Mouse (Mus musculus): ENCODE data around the gene Rbm20. TPM values are rescaled to one million over a fixed set of nuclear protein-coding genes. Genes with fewer than 3 reads are reported as not detected.

Rbm20 gene
- polyA plus RNA-seq, 1 experiment from 2014 or later = 0.33 TPM

DNA sequence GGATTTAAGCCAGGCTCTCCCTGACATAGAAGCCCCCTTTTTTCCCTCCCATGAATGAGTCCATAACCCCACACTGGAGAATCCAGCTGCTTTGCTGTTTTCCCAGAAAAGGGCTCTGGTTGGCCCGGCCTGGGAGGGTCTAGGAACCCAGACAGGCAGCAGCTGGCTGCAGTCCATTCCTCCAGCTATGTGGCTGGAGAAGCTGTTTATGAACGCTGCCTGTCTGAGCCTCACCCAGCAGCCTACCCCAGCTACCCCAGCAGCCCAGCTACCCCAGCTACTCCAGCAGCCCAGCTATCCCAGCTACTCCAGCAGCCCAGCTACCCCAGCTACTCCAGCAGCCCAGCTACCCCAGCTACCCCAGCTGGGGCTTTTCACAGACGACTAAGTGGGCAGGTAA is 215.0 kb downstream of the Rbm20 start, which contains the start of gene Pdcd4:
Pdcd4 (plus strand) TSS at position 171 of the 400 bp plus-strand sequence.
- H3K4me3 ChIP-seq (replicated peaks) = no peak within 1 kb of the TSS
- peaks cover 91% of the 10 kb centered on the region for H3K4me1 ChIP-seq (replicated peaks)
- 51% methylated on average over 3 of the region's 3 CpGs for WGBS (ENCODE audit: insufficient replicate concordance)
- peak within 1 kb of the TSS; percentile 87 for H3K27ac ChIP-seq
- H3K4me2 ChIP-seq = peak within 1 kb of the TSS; percentile 15
- H3K27me3 ChIP-seq = no peaks in the 10 kb centered on the region
- peak within 1 kb of the TSS; percentile 45 for H3K9ac ChIP-seq
- H3K9me3 ChIP-seq (replicated peaks) = no peaks in the 10 kb centered on the region
- H3K36me3 ChIP-seq = no peaks in the 10 kb centered on the region
- ATAC-seq (ENCODE audit: low read depth) (no peak), DNase-seq (no peak)

DNA sequence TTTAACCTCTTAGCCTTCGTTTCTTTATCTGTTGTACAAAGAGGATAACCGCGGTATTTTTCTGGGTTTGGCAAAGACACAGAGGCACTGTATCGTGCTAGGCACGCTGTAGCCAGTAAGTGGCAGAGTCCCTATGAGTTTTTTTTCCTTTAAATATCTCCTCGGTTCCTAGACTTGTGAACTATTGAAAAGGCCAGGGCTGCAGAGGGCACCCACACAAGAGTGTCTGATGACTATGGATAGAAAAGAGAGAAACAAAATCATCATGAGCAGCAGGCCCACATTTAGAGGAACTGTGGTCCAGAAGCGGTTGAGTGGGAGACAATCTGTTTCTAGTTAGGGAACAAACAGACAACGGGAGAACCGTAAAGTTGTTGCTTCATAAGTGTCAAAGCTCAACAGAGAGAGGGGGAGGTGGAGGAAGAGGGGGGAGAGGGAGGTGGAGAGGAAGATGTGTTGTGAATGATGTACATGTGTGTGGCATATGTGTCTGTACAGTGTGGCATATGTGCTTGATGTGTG is 215.8 kb downstream of the Rbm20 start:
- no peak overlapping the region for H3K4me3 ChIP-seq (replicated peaks)
- H3K4me2 ChIP-seq = no peak overlapping the region
- no peaks in the 10 kb centered on the region for H3K27me3 ChIP-seq
- H3K4me1 ChIP-seq (replicated peaks) = peaks cover 83% of the 10 kb centered on the region
- peak overlapping the region; percentile 87 for H3K27ac ChIP-seq
- DNase-seq (no peak), ATAC-seq (ENCODE audit: low read depth) (no peak)
- WGBS (ENCODE audit: insufficient replicate concordance) = 27% methylated on average over 9 of the region's 9 CpGs
- no peaks in the 10 kb centered on the region for H3K36me3 ChIP-seq
- H3K9me3 ChIP-seq (replicated peaks) = no peaks in the 10 kb centered on the region
- peak overlapping the region; percentile 45; the same call in 1 of the 2 replicates for H3K9ac ChIP-seq

DNA sequence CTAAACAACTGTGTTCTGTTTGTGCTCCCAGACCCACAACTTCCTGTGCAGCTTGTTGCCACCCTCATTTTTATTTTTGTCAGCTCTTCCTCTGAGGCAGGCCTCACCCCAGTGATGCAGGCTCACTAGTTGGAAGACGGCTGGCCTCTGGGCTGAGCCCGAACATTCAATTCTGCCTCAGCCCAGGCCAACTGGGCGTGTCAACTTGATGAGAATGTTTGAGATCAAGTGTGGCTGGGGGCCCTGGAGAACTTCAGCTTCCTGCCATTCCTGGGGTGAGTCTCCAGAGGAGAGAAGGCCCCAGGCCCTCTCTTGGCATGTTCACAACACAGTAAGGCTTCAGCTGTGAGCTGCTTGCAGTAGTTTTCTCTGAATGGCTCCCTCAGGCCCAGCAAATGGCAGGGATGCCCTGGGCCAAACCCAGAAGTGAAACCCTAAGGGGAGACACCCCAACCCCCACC is 216.6 kb downstream of the Rbm20 start:
- WGBS (ENCODE audit: insufficient replicate concordance) = 27% methylated on average over 3 of the region's 3 CpGs
- H3K27me3 ChIP-seq = no peaks in the 10 kb centered on the region
- peak overlapping the region; percentile 87 for H3K27ac ChIP-seq
- no peak for DNase-seq
- ATAC-seq (ENCODE audit: low read depth) = peak; percentile 19; the same call in 1 of the 2 replicates
- no peak overlapping the region for H3K4me3 ChIP-seq (replicated peaks)
- H3K36me3 ChIP-seq = no peaks in the 10 kb centered on the region
- peak overlapping the region; percentile 13; the same call in 1 of the 2 replicates for H3K4me2 ChIP-seq
- no peaks in the 10 kb centered on the region for H3K9me3 ChIP-seq (replicated peaks)
- H3K4me1 ChIP-seq (replicated peaks) = peaks cover 77% of the 10 kb centered on the region
- H3K9ac ChIP-seq = peak overlapping the region; percentile 31; the same call in 1 of the 2 replicates

DNA sequence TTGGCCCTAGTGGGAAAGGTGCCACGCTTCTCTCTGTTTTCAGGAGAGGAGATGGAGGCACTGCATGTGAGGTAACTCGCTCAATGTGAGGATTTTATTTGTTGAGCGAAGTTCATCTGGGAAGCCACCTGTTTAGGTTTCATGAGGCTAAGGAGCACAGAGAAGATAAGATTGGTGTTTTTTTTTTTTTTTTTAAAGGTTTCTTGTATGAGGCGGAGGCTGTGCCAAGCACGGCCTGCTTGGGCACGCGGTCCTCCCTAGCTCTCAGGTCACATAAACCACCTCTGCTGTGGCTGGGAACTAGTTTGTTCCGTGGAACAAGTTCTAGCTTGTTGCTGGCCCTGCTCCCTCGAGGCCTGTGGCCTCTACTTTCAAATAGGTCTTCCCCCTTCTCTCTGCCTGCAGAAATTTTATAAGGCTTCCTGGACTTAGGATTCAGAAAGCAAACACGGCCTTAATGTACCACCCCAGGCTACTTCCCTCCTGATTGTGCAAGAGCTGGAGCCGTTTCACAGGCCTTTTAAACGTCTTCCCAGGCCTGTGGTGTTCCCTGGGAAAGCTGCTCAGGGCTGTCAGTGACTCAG is 217.5 kb downstream of the Rbm20 start:
- Histone ChIP-seq H3K9ac (peak overlapping the region; percentile 31), H3K4me1 (replicated peaks) (peaks cover 70% of the 10 kb centered on the region), H3K27ac (peak overlapping the region; percentile 87), H3K4me2 (no peak overlapping the region), H3K4me3 (replicated peaks) (no peak overlapping the region), H3K27me3 (no peaks in the 10 kb centered on the region), H3K36me3 (no peaks in the 10 kb centered on the region), H3K9me3 (replicated peaks) (no peaks in the 10 kb centered on the region)
- ATAC-seq (ENCODE audit: low read depth) = peak; percentile 50
- DNase-seq = peak; percentile 15
- WGBS (ENCODE audit: insufficient replicate concordance) = 39% methylated on average over 12 of the region's 12 CpGs

DNA sequence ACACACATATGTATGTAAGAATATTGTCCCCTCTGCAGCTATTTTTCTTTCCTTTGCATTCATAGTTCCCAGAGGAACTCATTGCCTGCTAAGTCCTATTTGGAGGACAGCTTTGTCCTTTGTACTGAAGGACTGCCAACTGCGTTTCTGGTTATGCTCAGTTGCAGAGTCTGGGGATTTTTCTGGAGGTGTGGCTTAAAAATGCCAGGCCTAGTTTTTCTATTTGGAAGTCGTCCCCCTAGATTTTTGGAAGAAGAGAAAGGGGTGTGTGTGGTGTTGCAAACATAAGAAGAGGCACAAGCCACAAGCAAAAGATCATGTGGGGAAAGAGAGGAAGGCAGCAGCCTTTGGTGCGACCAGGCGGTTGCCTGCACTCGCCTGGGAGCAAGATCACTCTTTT is 220.9 kb downstream of the Rbm20 start:
- ATAC-seq (ENCODE audit: low read depth) = no peak

DNA sequence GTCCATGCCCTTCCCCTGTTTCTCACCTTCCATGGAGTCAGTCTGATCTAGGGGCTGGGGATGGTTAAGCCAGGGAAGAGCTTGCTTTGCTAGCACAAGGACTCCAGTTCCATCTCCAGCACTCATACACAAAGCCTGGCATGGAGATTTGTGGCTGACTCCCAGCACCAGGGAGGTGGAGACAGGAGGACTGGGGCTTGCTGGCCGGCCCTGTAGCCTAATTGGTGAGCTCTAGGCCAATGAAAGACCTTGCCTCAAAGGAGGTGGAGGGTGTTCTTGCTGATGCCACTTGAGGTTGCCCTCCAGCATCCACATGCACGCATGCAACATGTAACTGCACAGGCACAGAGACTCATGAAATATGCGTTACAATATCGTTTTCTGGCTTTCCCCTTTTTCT is 221.4 kb downstream of the Rbm20 start:
- no peaks in the 10 kb centered on the region for H3K36me3 ChIP-seq
- H3K9ac ChIP-seq = no peak overlapping the region
- H3K4me2 ChIP-seq = no peak overlapping the region
- WGBS (ENCODE audit: insufficient replicate concordance) = 72% methylated on average over 4 of the region's 4 CpGs
- DNase-seq = no peak
- no peak for ATAC-seq (ENCODE audit: low read depth)
- no peaks in the 10 kb centered on the region for H3K9me3 ChIP-seq (replicated peaks)
- no peak overlapping the region; the same call in 1 of the 2 replicates for H3K27ac ChIP-seq
- H3K4me1 ChIP-seq (replicated peaks) = peaks cover 50% of the 10 kb centered on the region
- H3K4me3 ChIP-seq (replicated peaks) = no peak overlapping the region
- H3K27me3 ChIP-seq = no peaks in the 10 kb centered on the region

More for the DNA sequence above, 220.9 kb downstream of the Rbm20 start:
- H3K27me3 ChIP-seq = no peaks in the 10 kb centered on the region
- H3K4me3 ChIP-seq (replicated peaks) = no peak overlapping the region
- no peak for DNase-seq
- H3K9me3 ChIP-seq (replicated peaks) = no peaks in the 10 kb centered on the region
- no peak overlapping the region for H3K9ac ChIP-seq
- WGBS (ENCODE audit: insufficient replicate concordance) = 78% methylated on average over 5 of the region's 5 CpGs
- no peaks in the 10 kb centered on the region for H3K36me3 ChIP-seq
- no peak overlapping the region for H3K4me2 ChIP-seq
- peaks cover 54% of the 10 kb centered on the region for H3K4me1 ChIP-seq (replicated peaks)
- H3K27ac ChIP-seq = no peak overlapping the region; the same call in 1 of the 2 replicates

DNA sequence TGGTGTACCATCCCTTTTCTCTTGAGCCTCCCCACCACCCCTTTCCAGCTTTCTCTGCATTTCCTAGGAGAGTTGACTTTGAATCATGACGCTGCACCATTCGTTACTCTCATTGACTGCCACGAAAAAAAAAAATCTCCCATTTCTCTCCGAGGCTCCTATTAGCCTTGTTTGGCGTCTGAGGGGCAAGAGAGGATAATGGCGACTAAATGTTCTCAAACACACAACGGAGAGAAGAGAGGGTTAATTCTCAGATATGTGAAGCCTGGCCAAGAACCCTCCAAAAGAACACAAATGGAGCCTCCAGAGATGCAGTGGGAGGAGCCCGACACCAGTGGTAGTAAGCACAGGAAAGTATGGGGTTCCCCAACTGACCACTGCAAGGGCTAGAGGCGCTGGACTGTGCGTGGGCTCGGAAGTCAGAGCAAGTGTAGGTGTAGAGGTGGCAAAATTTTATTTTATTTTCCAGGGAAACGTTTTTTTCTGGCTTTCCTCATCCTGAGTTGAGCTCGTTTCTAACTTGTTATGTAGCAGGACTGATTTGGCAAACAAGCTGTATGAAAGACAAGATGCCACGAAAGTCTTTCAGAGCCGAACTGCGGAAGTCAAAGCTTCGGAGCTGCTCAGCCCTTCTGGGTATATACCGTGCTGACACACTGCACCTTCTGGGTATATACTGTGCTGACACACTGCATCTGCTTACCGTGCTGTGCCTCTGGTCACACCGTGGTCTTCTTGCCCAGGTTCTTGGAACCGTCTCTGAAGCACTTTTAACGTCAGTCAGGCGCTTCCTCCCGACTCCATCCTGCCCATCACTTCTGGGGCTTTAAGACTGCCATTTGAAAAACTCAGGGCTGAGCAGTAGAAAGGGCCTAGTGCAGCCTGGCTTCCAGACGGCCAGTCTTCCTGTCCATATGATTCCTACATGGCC is 222.1 kb downstream of the Rbm20 start:
- no peaks in the 10 kb centered on the region for H3K27me3 ChIP-seq
- WGBS (ENCODE audit: insufficient replicate concordance) = 78% methylated on average over 25 of the region's 25 CpGs

DNA sequence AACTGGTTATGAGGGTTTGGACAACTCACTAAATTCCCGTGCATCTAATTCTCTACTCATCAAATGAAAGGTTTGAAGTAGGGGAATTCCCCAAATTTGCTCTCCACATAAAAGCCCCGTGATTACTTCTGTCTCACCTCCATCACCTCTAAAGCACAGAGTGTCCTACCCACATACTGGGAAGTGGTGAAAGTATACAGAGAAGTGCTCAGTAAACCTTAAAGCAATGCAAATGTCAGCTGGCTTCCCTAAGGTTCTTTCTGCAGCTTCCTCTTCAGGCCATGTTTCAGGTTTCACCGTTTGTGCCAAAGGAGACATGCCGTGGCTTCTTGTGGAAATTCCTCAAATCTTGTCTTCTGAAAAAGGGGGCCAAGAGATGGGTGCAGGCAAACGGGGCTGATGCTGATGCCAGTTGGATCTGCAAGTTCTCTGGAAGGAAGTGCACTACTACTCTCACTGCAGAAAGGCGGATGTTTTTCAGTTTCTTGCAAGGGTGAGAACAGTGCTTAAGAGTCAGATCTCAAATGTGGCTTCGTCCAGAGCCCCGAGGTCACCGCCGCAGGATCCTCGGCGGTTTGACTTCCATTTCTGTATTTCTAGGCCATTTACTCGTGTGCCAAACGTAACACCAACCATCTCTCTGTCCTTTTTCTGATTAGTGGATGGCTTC is 223.0 kb downstream of the Rbm20 start:
- 74% methylated on average over 14 of the region's 14 CpGs for WGBS (ENCODE audit: insufficient replicate concordance)
- DNase-seq (no peak), ATAC-seq (ENCODE audit: low read depth) (no peak)
- Histone ChIP-seq H3K4me2 (no peak overlapping the region), H3K4me1 (replicated peaks) (peaks cover 47% of the 10 kb centered on the region), H3K27ac (no peak overlapping the region), H3K27me3 (no peaks in the 10 kb centered on the region), H3K9ac (no peak overlapping the region), H3K9me3 (replicated peaks) (no peaks in the 10 kb centered on the region), H3K36me3 (no peaks in the 10 kb centered on the region), H3K4me3 (replicated peaks) (no peak overlapping the region)

More for the DNA sequence above, 222.1 kb downstream of the Rbm20 start:
- no peak overlapping the region; the same call in 1 of the 2 replicates for H3K27ac ChIP-seq
- H3K9me3 ChIP-seq (replicated peaks) = no peaks in the 10 kb centered on the region
- no peak for DNase-seq
- no peak overlapping the region for H3K9ac ChIP-seq
- H3K4me2 ChIP-seq = no peak overlapping the region
- no peak overlapping the region for H3K4me3 ChIP-seq (replicated peaks)
- ATAC-seq (ENCODE audit: low read depth) = no peak
- peaks cover 47% of the 10 kb centered on the region for H3K4me1 ChIP-seq (replicated peaks)
- H3K36me3 ChIP-seq = no peaks in the 10 kb centered on the region

DNA sequence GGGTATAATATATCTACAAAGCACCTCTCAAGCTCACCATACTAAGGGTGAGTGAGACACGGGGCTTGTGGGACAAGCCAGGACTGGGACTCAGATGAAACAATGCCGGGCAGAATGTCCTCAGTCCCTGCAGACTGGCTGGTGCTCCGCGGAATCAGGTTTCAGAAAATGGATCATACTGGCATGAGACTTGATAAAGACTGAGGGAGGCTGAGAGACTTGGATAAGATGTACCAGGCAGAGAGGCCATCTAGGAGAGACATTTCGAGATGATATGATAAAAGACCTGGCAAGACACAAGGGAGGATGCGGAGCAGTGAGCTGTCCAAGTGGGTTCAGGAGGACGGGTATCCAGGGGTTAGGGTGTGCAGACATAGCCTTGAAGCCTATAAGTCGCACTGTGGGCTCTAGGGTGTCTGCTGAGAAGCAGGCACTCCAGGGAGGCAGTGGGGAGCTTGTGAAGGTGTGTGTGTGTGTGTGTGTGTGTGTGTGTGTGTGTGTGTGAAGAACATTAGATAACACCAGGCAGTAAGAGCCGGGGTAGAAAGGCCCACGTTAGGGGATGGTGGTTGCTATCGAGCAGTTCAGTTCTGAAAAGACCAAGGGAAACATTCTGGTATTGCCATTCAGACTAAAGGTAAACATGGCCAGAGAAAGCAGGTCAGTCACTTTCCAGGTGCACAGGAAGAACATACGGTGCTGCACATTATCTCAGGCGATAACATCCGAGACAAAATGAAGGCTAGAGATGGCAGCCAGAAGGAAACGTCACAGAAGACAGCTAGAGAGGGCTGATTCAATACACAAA is 225.0 kb downstream of the Rbm20 start:
- peak overlapping the region; percentile 91 for H3K27ac ChIP-seq
- H3K4me2 ChIP-seq = peak overlapping the region; percentile 86
- H3K36me3 ChIP-seq = no peaks in the 10 kb centered on the region
- DNase-seq (peak; percentile 50), ATAC-seq (ENCODE audit: low read depth) (peak; percentile 49)
- H3K27me3 ChIP-seq = no peaks in the 10 kb centered on the region
- H3K4me1 ChIP-seq (replicated peaks) = peaks cover 48% of the 10 kb centered on the region
- H3K9ac ChIP-seq = peak overlapping the region; percentile 90
- H3K4me3 ChIP-seq (replicated peaks) = peak overlapping the region; percentile 94
- 19% methylated on average over 15 of the region's 15 CpGs for WGBS (ENCODE audit: insufficient replicate concordance)
- no peaks in the 10 kb centered on the region for H3K9me3 ChIP-seq (replicated peaks)

DNA sequence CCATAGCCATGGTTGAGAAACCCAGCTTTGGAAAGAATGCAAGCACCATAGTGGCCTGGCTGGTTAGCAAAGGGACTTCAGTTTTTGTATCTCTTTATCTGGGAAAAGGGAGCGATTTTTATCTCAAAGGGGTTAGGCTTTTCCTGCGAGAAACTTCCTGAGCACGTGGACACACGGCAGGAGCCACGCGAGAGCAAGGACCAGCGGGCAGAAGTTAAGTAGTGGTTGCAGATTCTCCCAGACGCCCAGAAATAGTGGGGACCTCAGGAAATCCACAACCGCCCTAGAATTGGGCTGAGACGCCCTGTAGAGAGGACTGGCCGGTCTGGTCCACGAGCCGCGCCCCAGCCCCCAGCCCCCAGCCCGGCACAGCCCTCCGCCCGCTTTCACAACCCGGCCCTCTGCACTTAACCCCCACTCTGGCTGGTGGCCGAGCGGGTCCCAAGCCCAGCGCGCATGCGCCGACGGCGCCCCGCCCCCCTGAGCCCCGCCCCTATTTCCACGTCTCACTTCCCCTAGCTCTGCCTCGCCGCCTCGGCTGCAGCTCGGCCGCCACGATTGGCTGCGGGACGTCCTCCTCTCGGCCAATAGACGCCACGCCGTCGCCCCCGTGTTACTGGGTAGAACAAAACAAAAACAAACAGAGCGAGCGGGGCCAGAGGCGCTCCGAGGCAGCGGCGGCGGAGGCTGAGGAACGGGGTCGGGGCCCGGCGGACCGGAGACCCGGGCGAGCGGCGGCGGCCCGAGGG is 225.8 kb downstream of the Rbm20 start:
- Histone ChIP-seq H3K4me3 (replicated peaks) (peak overlapping the region; percentile 94), H3K27ac (peak overlapping the region; percentile 91), H3K4me2 (peak overlapping the region; percentile 86), H3K4me1 (replicated peaks) (peaks cover 48% of the 10 kb centered on the region), H3K27me3 (no peaks in the 10 kb centered on the region), H3K9ac (peak overlapping the region; percentile 90), H3K36me3 (no peaks in the 10 kb centered on the region), H3K9me3 (replicated peaks) (no peaks in the 10 kb centered on the region)
- DNase-seq (peak; percentile 94), ATAC-seq (ENCODE audit: low read depth) (peak; percentile 96)
- under 1% methylated on average over 54 of the region's 61 CpGs for WGBS (ENCODE audit: insufficient replicate concordance)
